Mouse (Mus musculus): ENCODE data around the gene Jazf1. TPM values are rescaled to one million over a fixed set of nuclear protein-coding genes. Genes with fewer than 3 reads are reported as not detected.

Gene Jazf1
- polyA plus RNA-seq, 1 experiment from 2014 or later: 3.3 TPM

DNA sequence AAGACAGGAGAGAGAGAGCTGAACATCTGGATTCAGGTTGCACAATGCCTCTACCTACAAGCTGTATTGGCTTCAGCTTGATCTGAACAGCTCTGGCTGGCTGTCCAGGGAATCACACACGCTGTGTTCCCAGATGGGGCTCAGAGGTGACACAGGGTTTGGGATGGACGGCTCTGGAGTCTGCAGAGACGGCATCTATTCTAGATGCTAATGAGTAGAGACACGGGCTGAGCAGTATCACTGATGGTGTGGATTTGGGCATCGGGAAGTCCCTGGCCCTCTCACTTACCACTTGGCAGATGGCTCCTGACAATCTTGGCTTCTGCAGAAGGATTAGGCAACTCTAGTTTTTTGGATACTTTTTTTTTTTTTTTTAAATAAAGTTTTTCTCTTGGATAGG is 161.6 kb downstream of the Jazf1 start:
- no peaks in the 10 kb centered on the region for H3K9me3 ChIP-seq (ENCODE audit: low read length)
- no peak overlapping the region for H3K9ac ChIP-seq (replicated peaks)
- H3K4me3 ChIP-seq (ENCODE audit: low read depth, low read length): no peak overlapping the region
- no peaks in the 10 kb centered on the region for H3K4me1 ChIP-seq (ENCODE audit: insufficient read depth)
- no peak for DNase-seq
- H3K27me3 ChIP-seq (ENCODE audit: insufficient read depth, low read length): no peaks in the 10 kb centered on the region
- whole genome bisulfite sequencing (ENCODE audit: insufficient replicate concordance): 78% methylated on average over 5 of the region's 5 CpGs
- H3K4me2 ChIP-seq (ENCODE audit: low read depth, low read length): no peak overlapping the region
- no peak for ATAC-seq
- no peaks in the 10 kb centered on the region for H3K36me3 ChIP-seq (replicated peaks; ENCODE audit: insufficient read depth, low read length)
- TF ChIP-seq EP300 (IDR thresholded peaks at IDR 0.05; ENCODE audit: low read depth) (no peak), CTCF (IDR thresholded peaks at IDR 0.05; ENCODE audit: low read depth) (no peak)
- no peak overlapping the region for H3K27ac ChIP-seq (ENCODE audit: low read depth)

DNA sequence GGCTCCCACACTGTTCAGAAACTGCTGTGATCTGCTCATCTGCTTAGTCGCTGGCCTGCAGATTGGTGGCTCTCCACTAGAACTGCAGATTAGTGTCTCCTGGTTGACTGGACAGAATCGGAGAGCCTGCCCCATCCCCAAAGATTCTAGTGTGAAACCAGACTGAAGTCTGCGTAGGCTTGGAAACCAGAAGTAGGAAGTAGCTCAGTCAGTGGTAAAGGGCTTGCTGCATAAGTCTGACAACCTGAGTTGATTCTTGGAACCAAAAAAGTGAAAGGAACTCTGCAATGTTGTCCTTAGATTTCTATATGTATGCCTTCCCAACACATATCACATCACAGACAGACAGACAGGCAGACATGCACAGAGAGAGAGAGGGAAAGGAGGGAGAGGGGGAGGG is 163.3 kb downstream of the Jazf1 start:
- ATAC-seq: no peak
- Histone ChIP-seq H3K27me3 (ENCODE audit: insufficient read depth, low read length) (no peaks in the 10 kb centered on the region), H3K9ac (replicated peaks) (no peak overlapping the region), H3K27ac (ENCODE audit: low read depth) (no peak overlapping the region), H3K4me1 (ENCODE audit: insufficient read depth) (no peaks in the 10 kb centered on the region), H3K36me3 (replicated peaks; ENCODE audit: insufficient read depth, low read length) (no peaks in the 10 kb centered on the region), H3K9me3 (ENCODE audit: low read length) (no peaks in the 10 kb centered on the region), H3K4me2 (ENCODE audit: low read depth, low read length) (no peak overlapping the region), H3K4me3 (ENCODE audit: low read depth, low read length) (no peak overlapping the region)
- 44% methylated on average over 3 of the region's 3 CpGs for WGBS (ENCODE audit: insufficient replicate concordance)
- TF ChIP-seq EP300 (IDR thresholded peaks at IDR 0.05; ENCODE audit: low read depth) (no peak), CTCF (IDR thresholded peaks at IDR 0.05; ENCODE audit: low read depth) (no peak)
- no peak for DNase-seq

DNA sequence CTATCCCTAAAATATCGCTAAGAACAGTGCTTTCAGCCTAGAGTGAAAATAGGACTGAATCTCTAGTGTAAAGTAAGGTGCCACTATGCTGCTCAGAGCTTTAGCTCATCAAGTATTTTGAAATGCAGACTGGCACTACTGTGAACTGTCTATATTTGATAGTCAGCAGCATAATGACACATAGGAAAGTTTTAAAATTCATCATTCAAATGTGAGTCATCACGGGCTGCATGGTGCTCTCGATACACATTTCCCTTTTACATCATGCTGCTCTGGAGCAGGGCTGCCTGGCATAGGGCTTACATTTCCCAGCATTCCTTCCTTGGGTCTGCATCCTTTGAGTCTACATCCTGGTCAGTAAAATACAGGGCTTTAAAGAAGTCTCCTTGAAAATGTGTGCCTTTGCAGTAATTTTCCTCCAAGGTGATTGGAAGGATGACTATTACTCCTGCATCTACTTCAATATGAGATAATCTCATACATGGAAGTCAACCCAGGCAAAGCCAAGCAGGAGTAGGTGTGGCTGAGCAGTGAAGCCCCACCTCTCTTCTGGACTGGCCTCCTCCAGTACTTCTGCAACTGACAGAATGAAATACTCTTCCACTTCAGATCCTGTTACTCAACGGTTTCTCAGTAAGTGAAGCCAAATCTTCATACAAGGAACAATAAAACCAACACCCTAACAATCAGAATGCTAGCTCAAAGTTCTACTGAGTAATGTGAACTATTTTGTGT is 165.0 kb downstream of the Jazf1 start:
- H3K27ac ChIP-seq (ENCODE audit: low read depth): no peak overlapping the region
- H3K4me1 ChIP-seq (ENCODE audit: insufficient read depth): no peaks in the 10 kb centered on the region
- H3K36me3 ChIP-seq (replicated peaks; ENCODE audit: insufficient read depth, low read length): no peaks in the 10 kb centered on the region
- 61% methylated on average over 4 of the region's 4 CpGs for WGBS (ENCODE audit: insufficient replicate concordance)
- no peak overlapping the region for H3K4me2 ChIP-seq (ENCODE audit: low read depth, low read length)
- TF ChIP-seq CTCF (IDR thresholded peaks at IDR 0.05; ENCODE audit: low read depth) (no peak), EP300 (IDR thresholded peaks at IDR 0.05; ENCODE audit: low read depth) (no peak)
- DNase-seq: no peak
- no peak overlapping the region for H3K9ac ChIP-seq (replicated peaks)
- H3K27me3 ChIP-seq (ENCODE audit: insufficient read depth, low read length): no peaks in the 10 kb centered on the region
- H3K4me3 ChIP-seq (ENCODE audit: low read depth, low read length): no peak overlapping the region
- ATAC-seq: no peak
- H3K9me3 ChIP-seq (ENCODE audit: low read length): no peaks in the 10 kb centered on the region

DNA sequence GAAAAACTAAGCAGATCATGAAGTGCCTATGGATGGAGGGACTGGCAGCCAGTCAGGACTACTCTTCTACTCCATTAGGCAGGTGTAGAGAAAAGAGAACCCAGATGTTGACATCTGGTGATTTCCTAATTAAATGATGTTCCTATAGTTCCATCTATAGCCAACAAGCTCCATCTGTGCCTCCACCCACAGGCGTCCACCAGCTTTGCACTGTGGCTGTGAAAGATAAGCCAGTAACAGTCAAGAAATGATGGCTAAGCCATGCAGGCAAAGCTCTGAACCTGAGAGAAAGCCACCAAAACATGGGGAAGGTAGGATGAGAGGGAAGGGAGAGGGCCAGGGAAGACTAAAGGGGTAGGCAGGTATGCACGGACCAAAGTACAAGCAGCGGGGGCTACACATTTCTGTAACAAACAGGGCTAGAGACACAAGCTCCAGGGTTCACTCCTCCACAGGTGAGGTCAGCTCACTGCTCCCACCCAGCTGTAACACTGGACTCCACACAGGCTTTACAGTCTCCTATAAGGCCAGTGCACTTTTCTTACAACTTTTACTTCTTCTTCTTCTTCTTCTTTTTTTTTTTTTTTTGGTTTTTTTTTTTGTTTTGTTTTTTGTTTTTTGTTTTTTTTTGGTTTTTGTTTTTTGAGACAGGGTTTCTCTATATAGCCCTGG is 168.7 kb downstream of the Jazf1 start:
- Histone ChIP-seq H3K9me3 (ENCODE audit: low read length) (no peaks in the 10 kb centered on the region), H3K4me2 (ENCODE audit: low read depth, low read length) (no peak overlapping the region), H3K4me3 (ENCODE audit: low read depth, low read length) (no peak overlapping the region), H3K36me3 (replicated peaks; ENCODE audit: insufficient read depth, low read length) (no peaks in the 10 kb centered on the region), H3K9ac (replicated peaks) (no peak overlapping the region), H3K27me3 (ENCODE audit: insufficient read depth, low read length) (no peaks in the 10 kb centered on the region), H3K27ac (ENCODE audit: low read depth) (no peak overlapping the region), H3K4me1 (ENCODE audit: insufficient read depth) (no peaks in the 10 kb centered on the region)
- peak; percentile 47 for ATAC-seq
- TF ChIP-seq CTCF (IDR thresholded peaks at IDR 0.05; ENCODE audit: low read depth) (no peak), EP300 (IDR thresholded peaks at IDR 0.05; ENCODE audit: low read depth) (no peak)
- DNase-seq: no peak
- WGBS (ENCODE audit: insufficient replicate concordance): 79% methylated on average over 3 of the region's 3 CpGs

DNA sequence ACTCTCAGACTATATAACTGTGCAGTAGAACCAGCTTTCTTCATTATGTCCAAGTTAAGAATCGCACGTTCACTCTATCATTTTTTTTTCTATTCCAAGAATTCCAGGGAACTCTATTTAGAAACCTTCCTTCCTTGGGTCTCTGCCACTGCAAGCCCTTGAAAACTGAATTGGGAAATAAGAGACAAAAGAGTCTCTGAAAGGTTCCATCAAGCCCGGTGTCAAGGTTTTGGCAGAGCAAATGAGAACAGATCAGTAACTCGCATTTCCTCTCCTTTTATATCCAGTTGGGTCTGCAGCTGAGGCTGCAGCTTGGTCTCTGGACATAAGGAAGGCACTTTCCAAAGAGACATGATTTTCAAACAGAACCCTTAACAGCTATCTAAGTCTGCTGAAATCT is 173.4 kb downstream of the Jazf1 start:
- H3K27ac ChIP-seq (ENCODE audit: low read depth): no peak overlapping the region
- no peaks in the 10 kb centered on the region for H3K4me1 ChIP-seq (ENCODE audit: insufficient read depth)
- WGBS (ENCODE audit: insufficient replicate concordance): 74% methylated on average over 4 of the region's 4 CpGs
- H3K9me3 ChIP-seq (ENCODE audit: low read length): no peaks in the 10 kb centered on the region
- H3K9ac ChIP-seq (replicated peaks): no peak overlapping the region
- DNase-seq: no peak
- H3K4me2 ChIP-seq (ENCODE audit: low read depth, low read length): no peak overlapping the region
- no peak overlapping the region for H3K4me3 ChIP-seq (ENCODE audit: low read depth, low read length)
- H3K27me3 ChIP-seq (ENCODE audit: insufficient read depth, low read length): no peaks in the 10 kb centered on the region
- ATAC-seq: no peak
- no peak for TF ChIP-seq CTCF (IDR thresholded peaks at IDR 0.05; ENCODE audit: low read depth)
- TF ChIP-seq EP300 (IDR thresholded peaks at IDR 0.05; ENCODE audit: low read depth): no peak
- H3K36me3 ChIP-seq (replicated peaks; ENCODE audit: insufficient read depth, low read length): no peaks in the 10 kb centered on the region

DNA sequence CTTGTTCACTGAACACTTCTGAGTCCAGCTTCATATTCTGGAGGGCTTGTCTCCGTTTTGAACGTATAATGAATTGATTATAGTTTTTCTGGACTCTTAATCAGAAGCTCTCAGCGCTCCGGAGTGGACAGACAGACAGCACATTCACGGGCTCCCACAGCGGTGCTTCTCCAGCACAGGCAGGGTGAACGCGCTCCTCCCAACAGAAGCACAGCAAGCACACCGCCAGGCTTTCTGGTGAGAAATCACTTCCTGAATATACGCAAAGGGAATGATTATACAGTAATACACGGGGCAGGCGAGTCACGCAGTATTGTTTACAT is 174.0 kb downstream of the Jazf1 start:
- no peak overlapping the region for H3K4me3 ChIP-seq (ENCODE audit: low read depth, low read length)
- no peaks in the 10 kb centered on the region for H3K4me1 ChIP-seq (ENCODE audit: insufficient read depth)
- DNase-seq (no peak), ATAC-seq (no peak)
- 77% methylated on average over 13 of the region's 13 CpGs for WGBS (ENCODE audit: insufficient replicate concordance)
- H3K27me3 ChIP-seq (ENCODE audit: insufficient read depth, low read length): no peaks in the 10 kb centered on the region
- no peaks in the 10 kb centered on the region for H3K36me3 ChIP-seq (replicated peaks; ENCODE audit: insufficient read depth, low read length)
- TF ChIP-seq CTCF (IDR thresholded peaks at IDR 0.05; ENCODE audit: low read depth) (no peak), EP300 (IDR thresholded peaks at IDR 0.05; ENCODE audit: low read depth) (no peak)
- no peak overlapping the region for H3K27ac ChIP-seq (ENCODE audit: low read depth)
- H3K9ac ChIP-seq (replicated peaks): no peak overlapping the region
- no peak overlapping the region for H3K4me2 ChIP-seq (ENCODE audit: low read depth, low read length)
- H3K9me3 ChIP-seq (ENCODE audit: low read length): no peaks in the 10 kb centered on the region

Data from liver, postnatal 0 days (tissue).